ENCODE assay signal across 23 mouse cellular contexts in genomic region chr13:94518176-94518575, GRCm38 (mm10).
"Had no signal": no experiment of that assay in that cellular context is flagged by ENCODE, and none has a peak within 500 bp of the region (broad histone marks: within the 10 kb centered on the region; RNA-seq: fewer than 3 reads in every experiment).

No protein-coding gene starts in this region.

- H3K36me3 ChIP-seq: heart, embryonic 10.5 days; hindbrain, embryonic 15.5 days had no signal

- H3K4me1 ChIP-seq: hindbrain, embryonic 13.5 days; hindbrain, embryonic 15.5 days; kidney, embryonic 15.5 days; limb, embryonic 13.5 days; limb, embryonic 15.5 days had no signal

- H3K27ac ChIP-seq: hindbrain, embryonic 13.5 days; hindbrain, embryonic 15.5 days; hindbrain, postnatal 0 days; kidney, embryonic 15.5 days; kidney, postnatal 0 days; left cerebral cortex, adult 2 months; limb, embryonic 13.5 days; limb, embryonic 15.5 days; liver, embryonic 12.5 days; liver, embryonic 14.5 days had no signal

- DNase-seq: gastrocnemius, postnatal 14 days; gastrocnemius, postnatal 36 days; heart, adult 18-20 months; heart, postnatal 10 days; kidney, adult 11 months; kidney, adult 2 months; kidney, adult 9 months; kidney, postnatal 14 days; kidney, postnatal 36 days; layer of hippocampus, adult 9-11 months; layer of hippocampus, postnatal 36 days; left cerebral cortex, postnatal 4 days had no signal

- H3K27me3 ChIP-seq: hindbrain, embryonic 13.5 days; hindbrain, embryonic 15.5 days; kidney, embryonic 15.5 days; limb, embryonic 13.5 days; limb, embryonic 15.5 days; liver, embryonic 12.5 days had no signal

- H3K4me3 ChIP-seq: heart, embryonic 10.5 days; hindbrain, embryonic 13.5 days; hindbrain, embryonic 15.5 days; kidney, embryonic 15.5 days; left cerebral cortex, adult 2 months; limb, embryonic 13.5 days; limb, embryonic 15.5 days; liver, embryonic 12.5 days had no signal

- H3K9ac ChIP-seq: hindbrain, embryonic 13.5 days; hindbrain, embryonic 15.5 days; kidney, embryonic 15.5 days; limb, embryonic 13.5 days; limb, embryonic 15.5 days; liver, embryonic 12.5 days; liver, embryonic 14.5 days had no signal
